Mouse (Mus musculus) ES-Bruce4 (cell line): ENCODE measurements around the gene Rras.

Experiments used
- EP300 ChIP-seq: IDR thresholded peaks from 2 replicates; pipeline ENCODE4 v1.6.1; 2011; ENCODE audit warnings: low read depth, low read length; ENCODE audit not compliant: insufficient read depth
- POLR2A ChIP-seq: IDR thresholded peaks from one replicate; pipeline ENCODE4 v1.8.1; 2011; ENCODE audit warnings: low read length; ENCODE audit not compliant: insufficient read depth

DNA sequence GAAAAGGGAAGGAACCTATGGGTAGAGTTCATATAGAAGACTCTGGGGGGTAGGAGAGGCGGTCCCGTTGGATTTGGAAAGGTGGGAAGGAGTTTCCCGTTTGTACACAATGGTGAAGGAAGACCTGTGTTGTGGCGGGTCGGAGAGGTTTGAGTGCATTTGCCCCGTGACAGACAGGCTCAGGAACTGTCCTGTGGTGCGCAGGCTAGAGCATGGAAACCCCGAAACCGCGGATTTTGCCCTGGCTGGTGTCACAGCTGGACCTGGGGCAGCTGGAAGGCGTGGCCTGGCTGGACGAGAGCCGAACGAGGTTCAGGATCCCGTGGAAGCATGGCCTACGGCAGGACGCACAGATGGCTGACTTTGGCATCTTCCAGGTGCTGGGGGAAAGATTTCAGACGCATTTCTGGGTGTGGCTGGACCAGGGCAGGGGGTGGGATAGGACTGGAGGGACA lies 19.2 kb upstream of the Rras start, which contains the start of gene Bcl2l12:
- TF ChIP-seq EP300 (no peak), POLR2A (no peak)
